Mouse (Mus musculus): ENCODE results near the gene Wasl. TPM values are rescaled to one million over a fixed set of nuclear protein-coding genes. Genes with fewer than 3 reads are reported as not detected.

Gene Wasl
- polyA plus RNA-seq (2015; fragmentation: Nextera tagmentation; extraction: Ambion mirVana), result 70.8 and 76.9 TPM in 2 replicates

GRCm38 (mm10) chr6:24664867-24665458 lies at the start of gene Wasl:
Gene Wasl, minus strand, starts transcription at chr6:24665009.
- Histone ChIP-seq H3K36me3 (ENCODE audit: poor library complexity, severe bottlenecking) (no peaks in the 10 kb centered on the region), H3K27me3 (no peaks in the 10 kb centered on the region), H3K27ac (peak within 1 kb of the TSS; percentile 97), H3K9ac (peak within 1 kb of the TSS; percentile 95), H3K4me3 (peak within 1 kb of the TSS; percentile 94), H3K4me1 (peaks cover 22% of the 10 kb centered on the region), H3K9me3 (replicated peaks) (no peaks in the 10 kb centered on the region), H3K4me2 (peak within 1 kb of the TSS; percentile 93)
- ATAC-seq, result peak; percentile 99
- 0% methylated on average over 53 of the region's 63 CpGs for WGBS

GRCm38 (mm10) chr6:24707499-24707898 lies 42.7 kb upstream of the Wasl start:
- H3K4me1 ChIP-seq, result no peaks in the 10 kb centered on the region
- H3K36me3 ChIP-seq (ENCODE audit: poor library complexity, severe bottlenecking), result no peaks in the 10 kb centered on the region
- H3K27ac ChIP-seq, result no peak overlapping the region
- no peak overlapping the region for H3K4me3 ChIP-seq
- WGBS, result 74% methylated on average over 2 of the region's 2 CpGs
- no peak for ATAC-seq
- no peak overlapping the region for H3K9ac ChIP-seq
- H3K9me3 ChIP-seq (replicated peaks), result no peaks in the 10 kb centered on the region
- H3K4me2 ChIP-seq, result no peak overlapping the region
- no peaks in the 10 kb centered on the region for H3K27me3 ChIP-seq

- Histone ChIP-seq H3K9me3 (replicated peaks) (no peaks in the 10 kb centered on the region), H3K4me1 (no peaks in the 10 kb centered on the region), H3K4me2 (no peak overlapping the region), H3K4me3 (no peak overlapping the region), H3K9ac (no peak overlapping the region), H3K36me3 (ENCODE audit: poor library complexity, severe bottlenecking) (no peaks in the 10 kb centered on the region), H3K27me3 (no peaks in the 10 kb centered on the region), H3K27ac (no peak overlapping the region)
- 85% methylated on average over 5 of the region's 5 CpGs for WGBS
- ATAC-seq, result no peak
Observed at GRCm38 (mm10) chr6:24707090-24707489, 42.3 kb upstream of the Wasl start.

- ATAC-seq, result no peak
- Histone ChIP-seq H3K9ac (no peak overlapping the region), H3K4me1 (no peaks in the 10 kb centered on the region), H3K27me3 (no peaks in the 10 kb centered on the region), H3K4me3 (no peak overlapping the region), H3K27ac (no peak overlapping the region), H3K4me2 (no peak overlapping the region), H3K9me3 (replicated peaks) (no peaks in the 10 kb centered on the region), H3K36me3 (ENCODE audit: poor library complexity, severe bottlenecking) (no peaks in the 10 kb centered on the region)
- WGBS, result 90% methylated on average over 5 of the region's 5 CpGs
Observed at GRCm38 (mm10) chr6:24697216-24697615, 32.4 kb upstream of the Wasl start.

GRCm38 (mm10) chr6:24696117-24696516 lies 31.3 kb upstream of the Wasl start:
- Histone ChIP-seq H3K9ac (no peak overlapping the region), H3K4me1 (no peaks in the 10 kb centered on the region), H3K27me3 (no peaks in the 10 kb centered on the region), H3K27ac (no peak overlapping the region), H3K9me3 (replicated peaks) (no peaks in the 10 kb centered on the region), H3K4me2 (no peak overlapping the region), H3K36me3 (ENCODE audit: poor library complexity, severe bottlenecking) (no peaks in the 10 kb centered on the region), H3K4me3 (no peak overlapping the region)
- 96% methylated on average over 4 of the region's 4 CpGs for WGBS
- ATAC-seq, result no peak

GRCm38 (mm10) chr6:24694455-24695410 lies 29.9 kb upstream of the Wasl start:
- H3K4me2 ChIP-seq, result no peak overlapping the region
- H3K36me3 ChIP-seq (ENCODE audit: poor library complexity, severe bottlenecking), result no peaks in the 10 kb centered on the region
- no peak for ATAC-seq
- no peak overlapping the region for H3K9ac ChIP-seq
- 85% methylated on average over 11 of the region's 11 CpGs for WGBS
- H3K27ac ChIP-seq, result no peak overlapping the region
- no peaks in the 10 kb centered on the region for H3K4me1 ChIP-seq
- no peaks in the 10 kb centered on the region for H3K9me3 ChIP-seq (replicated peaks)
- no peaks in the 10 kb centered on the region for H3K27me3 ChIP-seq
- H3K4me3 ChIP-seq, result no peak overlapping the region

- no peak overlapping the region for H3K4me3 ChIP-seq
- ATAC-seq, result no peak
- H3K27me3 ChIP-seq, result no peaks in the 10 kb centered on the region
- no peaks in the 10 kb centered on the region for H3K36me3 ChIP-seq (ENCODE audit: poor library complexity, severe bottlenecking)
- no peaks in the 10 kb centered on the region for H3K9me3 ChIP-seq (replicated peaks)
- H3K4me1 ChIP-seq, result no peaks in the 10 kb centered on the region
- no peak overlapping the region for H3K9ac ChIP-seq
- no peak overlapping the region for H3K27ac ChIP-seq
- H3K4me2 ChIP-seq, result no peak overlapping the region
- WGBS, result 43% methylated on average over 1 of the region's 1 CpGs
Observed at GRCm38 (mm10) chr6:24687871-24688270, 23.1 kb upstream of the Wasl start.

GRCm38 (mm10) chr6:24683113-24683512 lies 18.3 kb upstream of the Wasl start:
- no peak overlapping the region for H3K4me2 ChIP-seq
- no peaks in the 10 kb centered on the region for H3K4me1 ChIP-seq
- H3K36me3 ChIP-seq (ENCODE audit: poor library complexity, severe bottlenecking), result no peaks in the 10 kb centered on the region
- H3K27ac ChIP-seq, result no peak overlapping the region
- ATAC-seq, result no peak
- no peaks in the 10 kb centered on the region for H3K9me3 ChIP-seq (replicated peaks)
- 96% methylated on average over 3 of the region's 3 CpGs for WGBS
- no peak overlapping the region for H3K9ac ChIP-seq
- H3K4me3 ChIP-seq, result no peak overlapping the region
- H3K27me3 ChIP-seq, result no peaks in the 10 kb centered on the region

GRCm38 (mm10) chr6:24667829-24668228 lies 3.0 kb upstream of the Wasl start:
- Histone ChIP-seq H3K27ac (no peak overlapping the region), H3K36me3 (ENCODE audit: poor library complexity, severe bottlenecking) (no peaks in the 10 kb centered on the region), H3K4me1 (peaks cover 8% of the 10 kb centered on the region; the same call in 1 of the 2 replicates), H3K27me3 (no peaks in the 10 kb centered on the region), H3K9ac (no peak overlapping the region), H3K9me3 (replicated peaks) (no peaks in the 10 kb centered on the region), H3K4me3 (no peak overlapping the region), H3K4me2 (no peak overlapping the region)
- ATAC-seq, result no peak
- 77% methylated on average over 3 of the region's 3 CpGs for WGBS

- no peak overlapping the region for H3K4me2 ChIP-seq
- no peak overlapping the region for H3K27ac ChIP-seq
- peaks cover 22% of the 10 kb centered on the region for H3K4me1 ChIP-seq
- no peak for ATAC-seq
- H3K9me3 ChIP-seq (replicated peaks), result no peaks in the 10 kb centered on the region
- H3K4me3 ChIP-seq, result no peak overlapping the region
- no peak overlapping the region for H3K9ac ChIP-seq
- WGBS, result 96% methylated on average over 5 of the region's 5 CpGs
- H3K27me3 ChIP-seq, result no peaks in the 10 kb centered on the region
- H3K36me3 ChIP-seq (ENCODE audit: poor library complexity, severe bottlenecking), result no peaks in the 10 kb centered on the region
Observed at GRCm38 (mm10) chr6:24666248-24666647, 1.4 kb upstream of the Wasl start.

GRCm38 (mm10) chr6:24664133-24664866 lies 509 bp downstream of the Wasl start:
- Histone ChIP-seq H3K9ac (peak overlapping the region; percentile 95), H3K4me3 (peak overlapping the region; percentile 94), H3K4me2 (peak overlapping the region; percentile 93), H3K36me3 (ENCODE audit: poor library complexity, severe bottlenecking) (no peaks in the 10 kb centered on the region), H3K4me1 (peaks cover 22% of the 10 kb centered on the region), H3K27ac (peak overlapping the region; percentile 97), H3K27me3 (no peaks in the 10 kb centered on the region), H3K9me3 (replicated peaks) (no peaks in the 10 kb centered on the region)
- under 1% methylated on average over 35 of the region's 58 CpGs for WGBS
- ATAC-seq, result peak; percentile 50

Measured in forebrain, embryonic 13.5 days (tissue).